In genomic region chr1:153219376-153219775, GRCm38 (mm10) we compare ENCODE assay signal across 18 mouse cellular contexts. TPM values are rescaled to one million over a fixed set of nuclear protein-coding genes. Genes with fewer than 3 reads are reported as not detected.
DNase-seq lines count a peak whose midpoint lies in the region; ATAC-seq and TF ChIP-seq lines count a peak whose summit lies in the region.
"Had no signal": no experiment of that assay in that cellular context is flagged by ENCODE, and none has a peak within 500 bp of the region (broad histone marks: within the 10 kb centered on the region; RNA-seq: fewer than 3 reads in every experiment).

No protein-coding gene starts in this region.

- no peaks in the 10 kb centered on the region for H3K4me1 ChIP-seq in embryonic facial prominence, embryonic 14.5 days (ENCODE audit: control insufficient read depth, insufficient read depth, low read length)
- H3K4me1 ChIP-seq in embryonic facial prominence, embryonic 10.5 days: peaks cover 11% of the 10 kb centered on the region; the same call in 1 of the 2 replicates
- no peaks in the 10 kb centered on the region for H3K4me1 ChIP-seq in lung, embryonic 16.5 days (replicated peaks; ENCODE audit: control insufficient read depth, insufficient read depth, low read length)
- no peaks in the 10 kb centered on the region for H3K4me1 ChIP-seq in midbrain, postnatal 0 days (ENCODE audit: insufficient read depth, low read length)
- H3K4me1 ChIP-seq: hindbrain, embryonic 15.5 days; neural tube, embryonic 12.5 days; stomach, embryonic 15.5 days had no signal

- ATAC-seq in embryonic facial prominence, embryonic 14.5 days (ENCODE audit: low read depth): 0 out of 2 replicates have a peak, but pooled peaks have one; percentile 41
- 0 out of 2 replicates have a peak, but pooled peaks have one; percentile 17 for ATAC-seq in lung, embryonic 16.5 days (ENCODE audit: low read depth)
- ATAC-seq in midbrain, postnatal 0 days (ENCODE audit: low FRiP score): no peak
- ATAC-seq: activated CD4-positive, CD25-positive, alpha-beta regulatory T cell, adult 4 months; lung, postnatal 0 days had no signal

- H3K4me2 ChIP-seq in embryonic facial prominence, embryonic 14.5 days (ENCODE audit: low read depth, low read length): no peak overlapping the region
- H3K4me2 ChIP-seq in lung, embryonic 16.5 days (ENCODE audit: low read depth, low read length): no peak overlapping the region
- no peak overlapping the region for H3K4me2 ChIP-seq in midbrain, postnatal 0 days (ENCODE audit: low read depth, low read length, poor library complexity, severe bottlenecking)
- H3K4me2 ChIP-seq: hindbrain, embryonic 15.5 days; liver, embryonic 11.5 days; neural tube, embryonic 12.5 days; stomach, embryonic 15.5 days had no signal

- no peak for TF ChIP-seq CTCF in midbrain, postnatal 0 days (IDR thresholded peaks at IDR 0.05)

- H3K27me3 ChIP-seq in embryonic facial prominence, embryonic 14.5 days (replicated peaks; ENCODE audit: control insufficient read depth, insufficient read depth, low read length): no peaks in the 10 kb centered on the region
- H3K27me3 ChIP-seq in embryonic facial prominence, embryonic 10.5 days (replicated peaks; ENCODE audit: low read depth, poor library complexity, severe bottlenecking): no peaks in the 10 kb centered on the region
- no peaks in the 10 kb centered on the region for H3K27me3 ChIP-seq in lung, embryonic 16.5 days (ENCODE audit: control insufficient read depth, insufficient read depth, low read depth, low read length)
- no peaks in the 10 kb centered on the region for H3K27me3 ChIP-seq in midbrain, postnatal 0 days (ENCODE audit: insufficient read depth, low read length)
- H3K27me3 ChIP-seq: hindbrain, embryonic 15.5 days; neural tube, embryonic 12.5 days; stomach, embryonic 15.5 days had no signal

- no peaks in the 10 kb centered on the region for H3K9me3 ChIP-seq in embryonic facial prominence, embryonic 14.5 days (ENCODE audit: control insufficient read depth, low read length)
- no peaks in the 10 kb centered on the region for H3K9me3 ChIP-seq in embryonic facial prominence, embryonic 10.5 days
- no peaks in the 10 kb centered on the region for H3K9me3 ChIP-seq in lung, embryonic 16.5 days (ENCODE audit: control insufficient read depth, low read length)
- H3K9me3 ChIP-seq in midbrain, postnatal 0 days (ENCODE audit: low read length): no peaks in the 10 kb centered on the region
- H3K9me3 ChIP-seq: G1E; hindbrain, embryonic 15.5 days; neural tube, embryonic 12.5 days; stomach, embryonic 15.5 days had no signal

- intact Hi-C loops in gastrocnemius, postnatal 36 days (cut with DNase I): no loop called here

- no peak overlapping the region for H3K4me3 ChIP-seq in embryonic facial prominence, embryonic 14.5 days (ENCODE audit: low read depth, low read length)
- no peak overlapping the region for H3K4me3 ChIP-seq in embryonic facial prominence, embryonic 10.5 days
- H3K4me3 ChIP-seq in lung, embryonic 16.5 days (ENCODE audit: low read length): no peak overlapping the region
- H3K4me3 ChIP-seq in midbrain, postnatal 0 days (ENCODE audit: low read depth, low read length): no peak overlapping the region
- H3K4me3 ChIP-seq: heart, adult 2 months; hindbrain, embryonic 15.5 days; neural tube, embryonic 12.5 days; stomach, embryonic 15.5 days had no signal

- peaks cover 45% of the 10 kb centered on the region for H3K36me3 ChIP-seq in embryonic facial prominence, embryonic 14.5 days (ENCODE audit: control insufficient read depth, insufficient read depth, low read length)
- H3K36me3 ChIP-seq in embryonic facial prominence, embryonic 10.5 days (replicated peaks): peaks cover 55% of the 10 kb centered on the region
- H3K36me3 ChIP-seq in lung, embryonic 16.5 days (ENCODE audit: control insufficient read depth, insufficient read depth, low read length): peaks cover 30% of the 10 kb centered on the region
- H3K36me3 ChIP-seq in midbrain, postnatal 0 days (ENCODE audit: insufficient read depth, low read length): peaks cover 20% of the 10 kb centered on the region

- H3K9ac ChIP-seq in embryonic facial prominence, embryonic 14.5 days (ENCODE audit: low read depth, low read length): no peak overlapping the region
- no peak overlapping the region for H3K9ac ChIP-seq in lung, embryonic 16.5 days (ENCODE audit: low read length)
- no peak overlapping the region for H3K9ac ChIP-seq in midbrain, postnatal 0 days (replicated peaks; ENCODE audit: low read length, poor library complexity, severe bottlenecking)
- H3K9ac ChIP-seq: hindbrain, embryonic 15.5 days; neural tube, embryonic 12.5 days; stomach, embryonic 15.5 days had no signal

- no peak overlapping the region for H3K27ac ChIP-seq in embryonic facial prominence, embryonic 14.5 days (replicated peaks; ENCODE audit: low read depth, low read length)
- no peak overlapping the region; the same call in 1 of the 2 replicates for H3K27ac ChIP-seq in embryonic facial prominence, embryonic 10.5 days (replicated peaks)
- H3K27ac ChIP-seq in lung, embryonic 16.5 days (ENCODE audit: low read length): no peak overlapping the region
- H3K27ac ChIP-seq in midbrain, postnatal 0 days (ENCODE audit: low read depth, low read length): no peak overlapping the region
- H3K27ac ChIP-seq: heart, adult 2 months; hindbrain, embryonic 15.5 days; neural tube, embryonic 12.5 days; stomach, embryonic 15.5 days had no signal

- peak; percentile 19 for DNase-seq in embryonic facial prominence, embryonic 14.5 days (ENCODE audit: low spot score)
- DNase-seq in embryonic facial prominence, embryonic 10.5 days (ENCODE audit: low spot score): no peak
- no peak for DNase-seq in lung, postnatal 10 days
- DNase-seq in cerebellum, adult 9-10 months: peak; percentile 9
- DNase-seq in midbrain, postnatal 0 days (ENCODE audit: low spot score): peak; percentile 5
- DNase-seq in gastrocnemius, postnatal 36 days: no peak
- DNase-seq in adrenal gland, postnatal 25 days: no peak
- DNase-seq: heart, adult 2 months; heart, postnatal 10 days had no signal

- WGBS in embryonic facial prominence, embryonic 14.5 days: 61% methylated on average over 9 of the region's 9 CpGs
- WGBS in embryonic facial prominence, embryonic 10.5 days: 69% methylated on average over 9 of the region's 9 CpGs
- WGBS in lung, embryonic 16.5 days: 47% methylated on average over 9 of the region's 9 CpGs
- WGBS in midbrain, postnatal 0 days: 41% methylated on average over 9 of the region's 9 CpGs

RNA-seq across cellular contexts. Expression of gene Lamc2, which starts 33.1 kb away (rescaled TPM):
- polyA plus RNA-seq in embryonic facial prominence, embryonic 14.5 days (2014; fragmentation: Nextera tagmentation; extraction: Ambion mirVana): 10.7 and 12.4 TPM in 2 replicates
- 6.2 and 6.6 TPM in 2 replicates for polyA plus RNA-seq in embryonic facial prominence, embryonic 10.5 days (2016; fragmentation: Nextera tagmentation; extraction: Ambion mirVana)
- polyA plus RNA-seq in lung, embryonic 16.5 days (2015; fragmentation: Nextera tagmentation; extraction: Ambion mirVana): 71.8 and 76.1 TPM in 2 replicates
- 5.1 and 7.6 TPM in 2 replicates for total RNA-seq in midbrain, postnatal 0 days (2014; rRNA removed)
- 4.8 and 5.0 TPM in 2 replicates for polyA plus RNA-seq in midbrain, postnatal 0 days (2015; fragmentation: Nextera tagmentation; extraction: Ambion mirVana)
- 1 to 10 TPM; 3.7 to 3.9 TPM for total RNA-seq in gastrocnemius, postnatal 36 days (2021)
- 0.27 and 0.29 TPM in 2 replicates for total RNA-seq in adrenal gland, postnatal 25 days (2021)
- total RNA-seq: megakaryocyte-erythroid progenitor cell, adult 5-6 weeks had no signal
- polyA plus RNA-seq: G1E had no signal

Comparison
In these comparisons a context has a peak if more than half of its experiments do, and no peak if none do; other contexts are left out.
1. DNase-seq: peak in embryonic facial prominence, embryonic 14.5 days (single experiment), cerebellum, adult 9-10 months (single experiment) and midbrain, postnatal 0 days (single experiment); none in embryonic facial prominence, embryonic 10.5 days (single experiment), lung, postnatal 10 days (single experiment), gastrocnemius, postnatal 36 days (0 of 2) and adrenal gland, postnatal 25 days (single experiment).